Mouse (Mus musculus) MEL (cell line): ENCODE results near the gene Zfand2b. TPM values are rescaled to one million over a fixed set of nuclear protein-coding genes. Genes with fewer than 3 reads are reported as not detected.

ENCODE experiments used
- DNase-seq: peaks from one replicate; pipeline ENCODE4 v3.0.0; 2011; ENCODE audit warnings: low read depth, low spot score
- H3K27ac ChIP-seq: 2 replicates; pipeline ENCODE4 v1.5.1; 2012; ENCODE audit warnings: low read depth, mild to moderate bottlenecking, control low read depth, low read length, moderate library complexity; ENCODE audit not compliant: control insufficient read depth
- H3K27me3 ChIP-seq, 2 experiments: fragments of 150-350 bp in 1 of 2; sonication (generic) in 1 of 2; 2 replicates each; pipeline ENCODE4 v1.6.1; 2012; ENCODE audit warnings: low read length in 2 of 2, mild to moderate bottlenecking in 2 of 2, improper control_type of control experiment in 1 of 2, moderate library complexity in 1 of 2; ENCODE audit not compliant: insufficient read depth in 2 of 2, control insufficient read depth in 1 of 2
- H3K36me3 ChIP-seq, 2 experiments: 2 replicates each; pipeline ENCODE4 v1.6.1; 2012 to 2014; ENCODE audit warnings: low read length in 2 of 2, improper control_type of control experiment in 1 of 2, inconsistent platforms in 1 of 2, mild to moderate bottlenecking in 1 of 2; ENCODE audit not compliant: insufficient read depth in 2 of 2, control insufficient read depth in 1 of 2
- H3K4me1 ChIP-seq, 2 experiments: fragments of 150-350 bp in 1 of 2; sonication (generic) in 1 of 2; 2 replicates each; pipeline ENCODE4 v1.6.1; 2012; ENCODE audit warnings: low read length in 2 of 2, improper control_type of control experiment in 1 of 2, mild to moderate bottlenecking in 1 of 2; ENCODE audit not compliant: insufficient read depth in 2 of 2, control insufficient read depth in 1 of 2
- H3K4me3 ChIP-seq, 2 experiments: fragments of 150-350 bp in 1 of 2; sonication (generic) in 1 of 2; 2 replicates each; pipeline ENCODE4 v1.5.1; 2012; ENCODE audit warnings: low read depth in 2 of 2, low read length in 2 of 2, mild to moderate bottlenecking in 2 of 2, moderate library complexity in 2 of 2, control low read depth in 1 of 2, improper control_type of control experiment in 1 of 2; ENCODE audit not compliant: control insufficient read depth in 1 of 2, insufficient read depth in 1 of 2
- H3K79me2 ChIP-seq: 2 replicates; pipeline ENCODE4 v1.6.1; 2012; ENCODE audit warnings: mild to moderate bottlenecking, low read length, moderate library complexity; ENCODE audit not compliant: control insufficient read depth, poor library complexity, insufficient read depth
- H3K9ac ChIP-seq: 2 replicates; pipeline ENCODE4 v1.6.1; 2012; ENCODE audit warnings: low read depth, mild to moderate bottlenecking, control low read depth, low read length, moderate library complexity; ENCODE audit not compliant: control insufficient read depth, poor library complexity, severe bottlenecking
- H3K9me3 ChIP-seq: fragments of 150-350 bp; sonication (generic); replicated peaks from 2 replicates; pipeline ENCODE4 v1.6.1; 2012; ENCODE audit warnings: mild to moderate bottlenecking, low read length, improper control_type of control experiment, moderate library complexity; ENCODE audit not compliant: insufficient read depth
- E2F4 ChIP-seq: IDR thresholded peaks from 2 replicates; pipeline ENCODE4 v1.6.1; 2011; ENCODE audit warnings: low read depth, low read length, improper control_type of control experiment, borderline replicate concordance
- ELF1 ChIP-seq: IDR thresholded peaks from 2 replicates; pipeline ENCODE4 v1.6.1; 2014; ENCODE audit warnings: low read depth, mild to moderate bottlenecking, inconsistent platforms, low read length, improper control_type of control experiment, moderate library complexity
- EP300 ChIP-seq, 2 experiments: IDR thresholded peaks; 2 replicates each; pipeline ENCODE4 v1.6.1; 2011; ENCODE audit warnings: improper control_type of control experiment in 2 of 2, low read length in 2 of 2, low read depth in 1 of 2, mild to moderate bottlenecking in 1 of 2
- ETS1 ChIP-seq: IDR thresholded peaks from 2 replicates; pipeline ENCODE4 v1.6.1; 2012; ENCODE audit warnings: low read depth, mild to moderate bottlenecking, inconsistent platforms, low read length, improper control_type of control experiment, moderate library complexity
- GABPA ChIP-seq: IDR thresholded peaks from 2 replicates; pipeline ENCODE4 v1.6.1; 2012; ENCODE audit warnings: low read depth, mild to moderate bottlenecking, inconsistent platforms, low read length, improper control_type of control experiment, moderate library complexity
- GATA1 ChIP-seq: IDR thresholded peaks from 2 replicates; pipeline ENCODE4 v1.6.1; 2011; ENCODE audit warnings: low read depth, low read length, improper control_type of control experiment
- HCFC1 ChIP-seq: IDR thresholded peaks from 2 replicates; pipeline ENCODE4 v1.6.1; 2012; ENCODE audit warnings: low read depth, mild to moderate bottlenecking, inconsistent platforms, low read length, improper control_type of control experiment, moderate library complexity
- JUND ChIP-seq: IDR thresholded peaks from 2 replicates; pipeline ENCODE4 v1.6.1; 2011; ENCODE audit warnings: low read depth, mild to moderate bottlenecking, improper control_type of control experiment, low read length
- KAT2A ChIP-seq: conservative IDR thresholded peaks from 2 replicates; pipeline ENCODE4 v1.6.1; 2012; ENCODE audit warnings: low read depth, low read length, improper control_type of control experiment, inconsistent platforms
- MAFK ChIP-seq: IDR thresholded peaks from 2 replicates; pipeline ENCODE4 v1.6.1; 2011; ENCODE audit warnings: low read depth, mild to moderate bottlenecking, low read length, improper control_type of control experiment, borderline replicate concordance
- MAX ChIP-seq: IDR thresholded peaks from 2 replicates; pipeline ENCODE4 v1.6.1; 2011; ENCODE audit warnings: low read length, improper control_type of control experiment
- MAZ ChIP-seq: IDR thresholded peaks from 2 replicates; pipeline ENCODE4 v1.6.1; 2012; ENCODE audit warnings: low read depth, mild to moderate bottlenecking, inconsistent platforms, low read length, improper control_type of control experiment
- MXI1 ChIP-seq: IDR thresholded peaks from 2 replicates; pipeline ENCODE4 v1.6.1; 2011; ENCODE audit warnings: mild to moderate bottlenecking, low read depth, low read length, improper control_type of control experiment
- MYB ChIP-seq: IDR thresholded peaks from 2 replicates; pipeline ENCODE4 v1.6.1; 2011; ENCODE audit warnings: mild to moderate bottlenecking, low read depth, low read length, improper control_type of control experiment
- NRF1 ChIP-seq: IDR thresholded peaks from 2 replicates; pipeline ENCODE4 v1.6.1; 2014; ENCODE audit warnings: low read depth, mild to moderate bottlenecking, inconsistent platforms, low read length, improper control_type of control experiment, moderate library complexity; ENCODE audit not compliant: poor library complexity, insufficient read depth, severe bottlenecking
- POLR2A ChIP-seq, 2 experiments: IDR thresholded peaks; 2 replicates each; pipeline ENCODE4 v1.6.1; 2011 to 2012; ENCODE audit warnings: low read length in 2 of 2, mild to moderate bottlenecking in 2 of 2, control low read depth in 1 of 2, improper control_type of control experiment in 1 of 2, low read depth in 1 of 2, moderate library complexity in 1 of 2; ENCODE audit not compliant: control insufficient read depth in 1 of 2, insufficient read depth in 1 of 2, poor library complexity in 1 of 2
- POLR2AphosphoS2 ChIP-seq: IDR thresholded peaks from 2 replicates; pipeline ENCODE4 v1.6.1; 2011; ENCODE audit warnings: low read length, improper control_type of control experiment
- POLR2AphosphoS5 ChIP-seq: IDR thresholded peaks from 2 replicates; pipeline ENCODE4 v1.6.1; 2012; ENCODE audit warnings: low read depth, borderline replicate concordance, mild to moderate bottlenecking, inconsistent platforms, low read length, moderate library complexity, mixed read lengths
- RCOR1 ChIP-seq: IDR thresholded peaks from 2 replicates; pipeline ENCODE4 v1.6.1; 2012; ENCODE audit warnings: low read depth, mild to moderate bottlenecking, inconsistent platforms, low read length, improper control_type of control experiment
- SIN3A ChIP-seq: IDR thresholded peaks from 2 replicates; pipeline ENCODE4 v1.6.1; 2012; ENCODE audit warnings: low read length, improper control_type of control experiment, inconsistent platforms
- SMC3 ChIP-seq: IDR thresholded peaks from 2 replicates; pipeline ENCODE4 v1.6.1; 2011; ENCODE audit warnings: low read depth, low read length, improper control_type of control experiment
- TAL1 ChIP-seq: IDR thresholded peaks from 2 replicates; pipeline ENCODE4 v1.6.1; 2012; ENCODE audit warnings: mild to moderate bottlenecking, inconsistent platforms, low read length, moderate library complexity, mixed read lengths
- TBP ChIP-seq: IDR thresholded peaks from 2 replicates; pipeline ENCODE4 v1.8.0; 2011; ENCODE audit warnings: low read depth, low read length, improper control_type of control experiment
- TCF12 ChIP-seq: IDR thresholded peaks from 2 replicates; pipeline ENCODE4 v1.6.1; 2014; ENCODE audit warnings: low read depth, mild to moderate bottlenecking, inconsistent platforms, low read length, improper control_type of control experiment, moderate library complexity
- UBTF ChIP-seq: IDR thresholded peaks from 2 replicates; pipeline ENCODE4 v1.6.1; 2012; ENCODE audit warnings: low read depth, mild to moderate bottlenecking, inconsistent platforms, low read length, improper control_type of control experiment, moderate library complexity, borderline replicate concordance; ENCODE audit not compliant: insufficient read depth
- USF1 ChIP-seq: IDR thresholded peaks from 2 replicates; pipeline ENCODE4 v1.6.1; 2014; ENCODE audit warnings: low read depth, mild to moderate bottlenecking, inconsistent platforms, low read length, improper control_type of control experiment, moderate library complexity
- USF2 ChIP-seq, 2 experiments: IDR thresholded peaks; 2 replicates each; pipeline ENCODE4 v1.6.1; 2011 to 2012; ENCODE audit warnings: improper control_type of control experiment in 2 of 2, low read length in 2 of 2, borderline replicate concordance in 1 of 2, inconsistent platforms in 1 of 2, low read depth in 1 of 2, mild to moderate bottlenecking in 1 of 2; ENCODE audit not compliant: insufficient read depth in 1 of 2
- ZC3H11A ChIP-seq: IDR thresholded peaks from 2 replicates; pipeline ENCODE4 v1.6.1; 2012; ENCODE audit warnings: low read depth, mild to moderate bottlenecking, inconsistent platforms, low read length, improper control_type of control experiment
- ZKSCAN1 ChIP-seq: IDR thresholded peaks from 2 replicates; pipeline ENCODE4 v1.6.1; 2012; ENCODE audit warnings: low read depth, mild to moderate bottlenecking, inconsistent platforms, low read length, improper control_type of control experiment, moderate library complexity
- ZNF384 ChIP-seq: IDR thresholded peaks from 2 replicates; pipeline ENCODE4 v1.6.1; 2012; ENCODE audit warnings: low read depth, mild to moderate bottlenecking, inconsistent platforms, low read length, improper control_type of control experiment
- polyA plus RNA-seq, 2 experiments: library from polyadenylated mRNA; stranded (reverse) in 1 of 2; unstranded in 1 of 2; fragments of >175 nt in 1 of 2; fragments of >200 nt in 1 of 2; gene quantifications; 2 replicates each; pipeline versions ENCODE4 v1.2.1 to v1.2.4; 2012; ENCODE audit warnings: low replicate concordance in 2 of 2, low read depth in 1 of 2; ENCODE audit not compliant: insufficient read length in 2 of 2, insufficient read depth in 1 of 2, missing spikeins in 1 of 2
- total RNA-seq: library from RNA; depleted of rRNA; stranded (reverse); fragments of 300-350 nt; gene quantifications from 2 replicates; pipeline ENCODE4 v1.2.3, GENCODE M21; 2012

Zfand2b gene
- total and polyA plus RNA-seq, 3 experiments = 15.0 to 18.3 TPM; not detected in 1

GRCm38 (mm10) chr1:75179334-75180104, 11.1 kb downstream of the Zfand2b start (continued):
- TF ChIP-seq USF2 (IDR thresholded peaks at IDR 0.05; ENCODE audit: borderline replicate concordance in 1 of 2, insufficient read depth in 1 of 2, low read depth in 1 of 2, low read length in 2 of 2) (no peak), MAFK (peak; percentile 93), JUND (0 out of 2 replicates have a peak, but pooled peaks have one; percentile 39), HCFC1 (peak; percentile 50; the same call in 1 of the 2 replicates), MYB (no peak), RCOR1 (no peak), SMC3 (no peak), ZNF384 (peak; percentile 100), TBP (peak; percentile 55; the same call in 1 of the 2 replicates), USF1 (no peak), POLR2AphosphoS2 (no peak; the same call in 1 of the 2 replicates), MAZ (0 out of 2 replicates have a peak, but pooled peaks have one; percentile 7), TCF12 (peak; percentile 86), GABPA (peak; percentile 95), E2F4 (no peak), EP300 (IDR thresholded peaks at IDR 0.05; ENCODE audit: low read depth in 1 of 2, low read length in 2 of 2) (peak; percentile 85 to 90), KAT2A (no peak)

- DNase-seq = peak; percentile 97
- no peaks in the 10 kb centered on the region for H3K27me3 ChIP-seq
- peak within 1 kb of the TSS; percentile 77 for H3K9ac ChIP-seq
- peak within 1 kb of the TSS; percentile 69 to 84 for H3K4me3 ChIP-seq
- peaks cover 0 to 11% of the 10 kb centered on the region in 2 experiments; a peak in 3 of 4 replicates for H3K36me3 ChIP-seq
- H3K4me1 ChIP-seq = peaks cover 2 to 10% of the 10 kb centered on the region in 2 experiments; a peak in 3 of 4 replicates
- peaks cover 14% of the 10 kb centered on the region for H3K79me2 ChIP-seq
- H3K27ac ChIP-seq = peak within 1 kb of the TSS; percentile 78
- H3K9me3 ChIP-seq = no peaks in the 10 kb centered on the region
- TF ChIP-seq SMC3 (no peak), TCF12 (peak; percentile 20; the same call in 1 of the 2 replicates), MAX (peak; percentile 89), ETS1 (peak; percentile 33), TBP (peak; percentile 64; the same call in 1 of the 2 replicates), GATA1 (no peak), TAL1 (no peak), MAZ (no peak), ZNF384 (0 out of 2 replicates have a peak, but pooled peaks have one; percentile 36), NRF1 (peak; percentile 68), MXI1 (peak; percentile 94), SIN3A (peak; percentile 70), POLR2AphosphoS5 (peak; percentile 71; the same call in 1 of the 2 replicates), ZC3H11A (no peak), UBTF (no peak), EP300 (IDR thresholded peaks at IDR 0.05; ENCODE audit: low read depth in 1 of 2, low read length in 2 of 2) (no peak), POLR2A (IDR thresholded peaks at IDR 0.05; ENCODE audit: control insufficient read depth in 1 of 2, insufficient read depth in 1 of 2, low read depth in 1 of 2, low read length in 2 of 2, poor library complexity in 1 of 2) (peak; percentile 56 to 75; a peak in 3 of 4 replicates), USF1 (peak; percentile 96), ZKSCAN1 (no peak), POLR2AphosphoS2 (peak; percentile 29; the same call in 1 of the 2 replicates), ELF1 (0 out of 2 replicates have a peak, but pooled peaks have one; percentile 40), MYB (no peak), HCFC1 (peak; percentile 79)
Observed at GRCm38 (mm10) chr1:75180105-75180590, 11.7 kb downstream of the Zfand2b start, which contains the start of gene Abcb6. Gene Abcb6 (minus strand): TSS chr1:75180392.
